Mouse (Mus musculus) liver, adult 2 months (tissue): ENCODE results near the gene Ttc32.

Experiments used
- CTCF ChIP-seq: fragments of 200-500 bp; IDR thresholded peaks from 2 replicates; pipeline ENCODE4 v1.5.1; 2011; ENCODE audit warnings: low read depth, low read length, control low read depth
- POLR2A ChIP-seq: fragments of 200-500 bp; IDR thresholded peaks from 2 replicates; pipeline ENCODE4 v1.6.1; 2011; ENCODE audit warnings: low read length, control low read depth; ENCODE audit not compliant: insufficient read depth; ENCODE audit errors: extremely low read depth

- TF ChIP-seq CTCF, result no peak
- TF ChIP-seq POLR2A, result no peak
These were observed 33.8 kb downstream of the Ttc32 start for GRCm38 (mm10) chr12:9063611-9064010.
